Mouse (Mus musculus): ENCODE data around the gene Stk32b. TPM values are rescaled to one million over a fixed set of nuclear protein-coding genes. Genes with fewer than 3 reads are reported as not detected.

The Stk32b gene
- polyA plus RNA-seq, 1 experiment from 2014 or later, result 0.35 TPM

Other genes starting within 250 kb of the Stk32b start
- gene Cytl1, start 18.3 kb upstream of the Stk32b start, polyA plus RNA-seq (2015; fragmentation: Nextera tagmentation; extraction: Ambion mirVana), result 0.93 and 1.1 TPM in 2 replicates
- gene Msx1, start 107.4 kb upstream of the Stk32b start, polyA plus RNA-seq (2015; fragmentation: Nextera tagmentation; extraction: Ambion mirVana), result 3.2 and 3.8 TPM in 2 replicates

All from intestine, embryonic 15.5 days (tissue).